Mouse (Mus musculus) megakaryocyte progenitor cell, adult 5-6 weeks (primary cell): ENCODE results near the gene Tor3a. TPM values are rescaled to one million over a fixed set of nuclear protein-coding genes. Genes with fewer than 3 reads are reported as not detected.

Experiments
- ATAC-seq: replicated peaks from 2 replicates; pipeline ENCODE4 v1.8.0; 2016; ENCODE audit warnings: mild to moderate bottlenecking, moderate TSS enrichment, inconsistent platforms; ENCODE audit not compliant: poor library complexity
- total RNA-seq, 2 experiments: library from RNA; stranded (forward) in 1 of 2; stranded (reverse) in 1 of 2; fragments of 157-497, 149-512 nt in 1 of 2; fragments of 200-1000 nt in 1 of 2; gene quantifications; 2 replicates each; pipeline versions ENCODE4 v1.2.3 to v1.2.4; 2015 to 2017

The Tor3a gene
- total RNA-seq (2015): 15.4 and 17.0 TPM in 2 replicates
- 22.6 and 24.6 TPM in 2 replicates for total RNA-seq (2017)

GRCm38 (mm10) chr1:156674195-156675000 is at the start of gene Tor3a:
Tor3a (minus strand) TSS chr1:156674356.
- peak; percentile 71 for ATAC-seq

- peak; percentile 22; the same call in 1 of the 2 replicates for ATAC-seq
These were observed 47.9 kb upstream of the Tor3a start for GRCm38 (mm10) chr1:156722089-156722488.

- ATAC-seq: no peak
These were observed 45.9 kb upstream of the Tor3a start for GRCm38 (mm10) chr1:156720046-156720445.

DNA sequence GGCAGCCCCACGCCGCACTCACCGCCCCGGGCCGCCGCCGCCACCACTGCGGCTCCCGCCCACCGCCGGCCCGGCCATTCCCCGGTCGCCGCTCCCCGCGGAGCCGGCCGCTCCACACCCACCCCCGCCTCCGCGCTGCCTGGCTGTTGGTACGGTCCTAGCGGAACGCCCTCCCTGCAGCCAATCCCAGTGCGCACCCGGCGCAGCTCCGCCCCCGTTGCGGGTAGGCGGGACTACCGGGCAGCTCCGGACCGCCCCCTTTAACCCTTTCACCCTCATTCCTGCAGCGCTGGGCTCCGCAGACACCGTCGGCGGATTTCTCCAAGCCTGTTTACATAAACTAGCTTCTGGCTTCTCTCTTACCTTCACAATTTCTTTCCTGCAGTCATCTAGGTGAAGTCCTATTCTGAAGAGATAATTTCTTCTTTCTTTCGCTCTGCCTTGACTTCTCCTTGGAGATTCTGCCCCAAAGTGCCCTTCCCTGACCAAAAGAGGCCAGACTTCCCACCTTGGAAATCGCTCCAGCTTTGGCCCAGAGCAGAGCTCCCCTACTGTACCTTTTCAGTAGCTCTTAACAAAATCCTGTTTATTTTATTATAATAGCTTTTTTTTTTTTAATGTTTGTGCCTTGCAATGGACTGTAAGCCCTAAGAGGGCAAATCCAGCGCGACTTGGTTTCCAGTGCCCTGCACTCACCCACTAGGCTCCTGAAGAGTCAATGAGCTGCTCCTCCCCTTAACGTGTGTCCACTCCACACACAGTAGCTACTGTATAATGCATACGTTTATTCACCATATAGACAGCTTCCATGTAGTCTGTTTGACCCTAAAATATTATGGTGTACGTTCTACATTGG is 45.0 kb upstream of the Tor3a start, which contains the start of gene Fam20b:
Fam20b (minus strand) TSS at position 137 of the 856 bp plus-strand sequence.
- ATAC-seq: peak; percentile 90

- peak; percentile 40 for ATAC-seq
These were observed 44.3 kb upstream of the Tor3a start for GRCm38 (mm10) chr1:156718286-156718949.

- no peak for ATAC-seq
These were observed 43.7 kb upstream of the Tor3a start for GRCm38 (mm10) chr1:156717751-156718285.

- ATAC-seq: no peak
These were observed 42.5 kb upstream of the Tor3a start for GRCm38 (mm10) chr1:156716681-156717080.

- ATAC-seq: peak; percentile 94
These were observed 36.4 kb upstream of the Tor3a start for GRCm38 (mm10) chr1:156710472-156711098.

GRCm38 (mm10) chr1:156708672-156709071 is 34.5 kb upstream of the Tor3a start:
- ATAC-seq: peak; percentile 33

GRCm38 (mm10) chr1:156705696-156706285 is 31.6 kb upstream of the Tor3a start:
- ATAC-seq: no peak

- ATAC-seq: no peak
These were observed 29.3 kb upstream of the Tor3a start for GRCm38 (mm10) chr1:156703444-156703843.

GRCm38 (mm10) chr1:156702151-156702550 is 28.0 kb upstream of the Tor3a start:
- no peak for ATAC-seq

GRCm38 (mm10) chr1:156686025-156686661 is 12.0 kb upstream of the Tor3a start:
- no peak for ATAC-seq

GRCm38 (mm10) chr1:156679599-156679998 is 5.4 kb upstream of the Tor3a start:
- ATAC-seq: no peak

GRCm38 (mm10) chr1:156677230-156677629 is 3.1 kb upstream of the Tor3a start:
- no peak for ATAC-seq

- ATAC-seq: no peak
These were observed 2.4 kb upstream of the Tor3a start for GRCm38 (mm10) chr1:156676596-156676995.

- ATAC-seq: peak; percentile 68
These were observed 2.0 kb upstream of the Tor3a start for GRCm38 (mm10) chr1:156676171-156676570.

- peak; percentile 22 for ATAC-seq
These were observed 521 bp downstream of the Tor3a start for GRCm38 (mm10) chr1:156673476-156674194.
